Mouse (Mus musculus) G1E-ER4 (cell line): ENCODE data around the gene Tmem156. TPM values are rescaled to one million over a fixed set of nuclear protein-coding genes. Genes with fewer than 3 reads are reported as not detected.

Source experiments
- GATA1 ChIP-seq: IDR thresholded peaks from one replicate; pipeline ENCODE4 v1.8.0; 2012; ENCODE audit warnings: low read length, inconsistent platforms
- polyA plus RNA-seq: library from polyadenylated mRNA; stranded (reverse); fragments of >175 nt; gene quantifications from 2 replicates; pipeline ENCODE4 v1.2.3, GENCODE M21; 2012

Tmem156 gene
- polyA plus RNA-seq, 1 experiment = not detected

DNA sequence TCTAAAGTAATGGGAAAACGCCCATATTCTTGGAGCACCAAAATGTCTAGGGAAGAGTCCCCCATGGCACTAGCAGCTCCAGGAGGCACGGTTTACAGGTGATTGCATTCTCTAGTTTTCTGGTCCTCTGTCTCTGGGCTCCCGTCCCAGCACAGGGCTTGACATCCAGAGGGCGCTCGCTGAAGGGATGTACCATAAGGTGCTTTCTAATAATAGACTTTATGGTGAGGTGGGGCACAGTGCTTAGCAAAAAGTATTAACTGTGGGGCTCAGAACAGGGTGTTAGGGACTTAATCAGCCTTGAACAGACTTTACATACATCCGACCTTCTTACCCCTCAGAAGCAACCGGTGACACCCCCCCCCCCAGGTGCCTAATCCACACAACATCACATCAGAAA, 17.2 kb downstream of the Tmem156 start:
- TF ChIP-seq GATA1 = no peak

DNA sequence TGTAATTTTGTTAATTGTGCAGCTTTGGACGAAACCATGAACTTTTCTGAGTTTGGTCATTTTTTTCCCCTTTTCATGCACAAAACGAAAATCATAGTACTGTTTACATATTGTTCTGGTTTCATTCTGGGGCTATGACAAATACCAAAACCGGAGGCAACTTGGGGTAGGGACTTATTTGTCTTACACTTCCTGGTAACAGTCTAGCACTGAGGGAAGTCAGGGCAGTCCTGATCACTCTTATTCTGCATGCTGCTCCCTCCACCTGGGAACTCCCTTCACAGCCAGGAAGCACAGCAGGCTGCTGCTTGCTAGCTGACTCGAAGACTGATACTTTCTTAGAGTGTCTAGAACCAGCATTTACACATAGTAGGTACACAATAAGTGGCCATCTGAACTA, 18.7 kb downstream of the Tmem156 start:
- no peak for TF ChIP-seq GATA1

GRCm38 (mm10) chr5:65071689-65072118, 20.2 kb downstream of the Tmem156 start:
- TF ChIP-seq GATA1 = no peak

DNA sequence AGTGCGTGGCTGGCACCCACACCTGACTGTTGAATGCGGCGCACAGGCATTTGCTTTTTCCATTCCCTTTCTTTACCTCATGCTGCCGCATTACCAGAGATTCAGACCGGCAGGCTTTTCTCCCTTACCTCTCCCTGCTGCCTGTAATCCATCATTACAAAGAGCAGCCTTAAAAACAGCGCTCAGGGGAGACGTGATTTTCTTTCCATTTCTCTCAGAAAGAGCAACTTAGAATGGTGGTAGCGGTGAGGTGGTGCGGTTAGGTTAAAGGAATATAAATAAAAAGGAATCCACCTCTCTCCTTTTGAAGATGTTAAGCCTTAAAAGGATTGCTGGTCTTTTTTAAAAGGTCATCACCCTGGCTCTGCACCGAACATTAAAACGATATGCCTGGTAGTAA, 22.1 kb downstream of the Tmem156 start:
- no peak for TF ChIP-seq GATA1

GRCm38 (mm10) chr5:65068166-65068565, 23.8 kb downstream of the Tmem156 start:
- no peak for TF ChIP-seq GATA1

- TF ChIP-seq GATA1 = no peak
Observed at GRCm38 (mm10) chr5:65063266-65063665, 28.7 kb downstream of the Tmem156 start.

DNA sequence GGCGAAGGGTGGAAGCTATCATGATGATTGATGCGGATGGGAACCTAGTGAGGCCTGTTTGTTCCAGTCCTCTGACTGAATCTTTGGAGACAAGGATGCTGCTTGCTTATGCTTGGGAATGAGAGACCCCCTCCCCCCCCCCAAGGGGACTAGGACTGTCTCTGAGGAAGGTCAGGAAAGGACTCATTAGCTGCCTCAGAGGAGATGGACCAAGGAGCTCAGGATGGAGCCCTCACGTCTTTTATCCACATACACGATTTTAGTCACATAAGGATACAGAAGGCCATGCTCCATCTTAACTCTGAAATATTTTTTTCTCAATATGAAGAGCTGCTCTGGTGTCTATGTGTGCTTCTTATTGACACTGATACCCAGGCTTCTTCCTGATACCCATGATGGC, 29.7 kb downstream of the Tmem156 start:
- no peak for TF ChIP-seq GATA1

DNA sequence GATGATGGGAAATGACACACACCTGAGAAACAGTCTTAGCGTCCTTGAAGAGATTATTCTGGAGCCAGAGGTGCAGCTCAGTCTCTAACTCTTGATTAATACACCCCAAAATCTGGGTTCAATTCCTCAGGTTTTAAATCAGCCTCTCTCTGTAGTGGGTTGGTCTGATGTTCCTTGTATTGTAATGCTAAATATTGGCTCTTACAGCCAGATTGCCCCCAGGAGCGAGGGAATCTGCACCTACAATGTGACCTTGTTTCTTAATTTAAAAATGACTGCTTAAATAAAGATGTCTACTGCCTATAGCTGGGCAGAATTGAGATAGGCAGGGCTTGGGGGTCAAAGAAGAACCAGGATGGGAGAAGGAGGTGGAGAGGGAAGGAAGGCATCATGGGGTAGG, 32.1 kb downstream of the Tmem156 start:
- TF ChIP-seq GATA1 = no peak

DNA sequence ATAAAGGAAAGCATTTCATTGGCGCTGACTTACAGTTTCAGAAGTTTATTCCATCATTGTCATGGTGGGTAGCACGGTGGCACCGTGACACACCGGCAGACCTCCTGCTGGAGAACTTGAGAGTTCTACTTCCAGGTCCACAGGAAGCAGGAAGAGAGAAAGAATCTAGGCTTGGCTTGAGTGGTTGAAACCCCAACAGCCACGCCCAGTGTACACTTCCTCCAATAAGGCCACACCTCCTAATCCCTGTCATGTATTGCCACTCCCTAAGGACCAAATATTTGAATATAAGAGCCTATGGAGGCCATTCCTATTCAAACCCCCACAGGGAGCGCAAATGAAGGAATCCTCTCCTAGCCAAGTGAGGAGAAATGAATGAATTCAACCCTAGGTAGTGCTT, 34.3 kb downstream of the Tmem156 start:
- TF ChIP-seq GATA1 = no peak

GRCm38 (mm10) chr5:65051513-65051912, 40.4 kb downstream of the Tmem156 start:
- no peak for TF ChIP-seq GATA1

DNA sequence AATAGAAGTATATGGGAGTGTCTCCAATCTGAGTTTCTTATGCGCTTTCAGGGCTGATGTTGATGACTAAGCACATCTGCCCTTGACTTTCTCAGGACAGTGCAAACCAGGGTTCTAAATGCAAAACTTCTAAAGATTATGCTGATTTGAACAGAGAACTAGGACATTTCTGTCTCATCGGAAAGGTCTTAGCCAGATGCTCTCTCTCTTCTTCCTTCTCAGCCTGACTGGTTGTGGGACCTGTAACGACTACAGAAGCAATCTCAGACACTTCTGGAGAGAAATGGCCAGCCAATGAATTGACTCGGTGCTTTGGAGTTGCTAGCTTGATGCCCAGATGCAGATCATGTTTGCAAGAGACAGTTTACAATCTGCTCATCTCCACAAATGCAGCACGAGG, 42.1 kb downstream of the Tmem156 start:
- no peak for TF ChIP-seq GATA1

DNA sequence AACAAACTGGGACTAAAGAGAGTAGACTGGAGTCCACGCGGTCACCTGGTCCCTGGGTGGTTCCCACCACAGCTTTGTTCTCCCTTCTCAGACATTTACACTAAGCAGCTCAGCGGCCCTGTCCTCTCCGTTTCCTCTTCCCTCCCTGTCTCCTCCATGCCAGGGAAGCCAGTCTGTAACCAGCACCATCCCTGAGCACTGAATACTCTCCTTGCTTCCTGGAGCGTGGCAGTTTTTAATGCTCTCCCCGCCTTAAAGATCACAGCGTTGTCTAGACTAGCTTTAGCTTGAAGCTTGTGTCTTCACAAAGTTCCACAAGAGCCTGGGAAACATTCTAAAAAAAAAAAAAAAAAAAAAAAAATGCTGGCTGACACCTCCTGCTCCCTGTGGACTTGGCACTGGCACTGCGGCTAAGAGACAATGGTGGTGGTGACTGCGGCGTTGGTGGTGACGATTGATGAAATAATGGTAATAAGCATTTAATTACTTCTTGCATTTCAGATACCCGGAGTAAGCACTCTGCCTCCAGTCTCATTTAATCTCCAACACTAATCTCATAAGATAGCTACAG, 44.6 kb downstream of the Tmem156 start:
- no peak for TF ChIP-seq GATA1

- no peak for TF ChIP-seq GATA1
Observed at GRCm38 (mm10) chr5:65046442-65047284, 45.3 kb downstream of the Tmem156 start.

GRCm38 (mm10) chr5:65045642-65046370, 46.1 kb downstream of the Tmem156 start:
- TF ChIP-seq GATA1 = no peak

DNA sequence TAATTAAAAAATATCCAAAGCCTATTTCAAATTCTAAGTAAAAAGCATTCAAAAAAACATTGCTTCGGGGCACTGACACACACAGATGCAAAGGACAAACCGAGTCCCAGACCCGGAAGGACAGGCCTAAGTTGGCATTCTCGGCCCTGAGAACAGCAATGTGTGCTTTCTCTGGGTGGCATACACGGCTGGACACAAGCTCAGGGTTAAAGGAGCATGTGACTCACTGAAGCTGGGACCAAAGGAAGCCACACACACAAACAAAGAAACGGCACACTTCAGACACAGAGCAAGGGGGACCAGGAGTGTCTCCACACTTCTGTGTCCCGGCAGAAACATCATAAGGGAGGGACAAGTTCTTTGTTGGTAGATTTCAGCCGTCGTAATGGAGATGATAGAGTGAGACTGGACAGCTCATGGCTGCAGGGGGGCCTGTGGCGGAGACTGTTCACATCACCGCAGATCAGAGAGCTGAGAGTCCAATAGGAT, 48.5 kb downstream of the Tmem156 start:
- no peak for TF ChIP-seq GATA1

DNA sequence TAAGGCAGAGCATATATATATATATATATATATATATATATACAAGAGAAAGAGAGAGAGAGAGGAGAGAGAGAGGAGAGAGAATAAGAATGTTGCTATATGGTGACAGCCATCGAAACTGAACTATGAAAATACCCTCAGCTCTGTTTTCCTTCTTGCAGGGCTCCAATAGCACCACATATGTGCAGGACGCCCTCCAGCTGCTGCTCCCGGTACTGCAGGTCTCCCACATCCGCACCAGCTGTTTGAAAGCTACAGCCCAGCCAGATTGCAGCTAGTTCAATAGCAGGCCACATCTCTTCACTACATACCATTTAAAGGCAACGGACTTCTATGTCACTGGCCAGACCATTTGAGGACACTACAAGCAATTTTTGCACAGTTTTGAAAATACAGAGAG, 51.5 kb downstream of the Tmem156 start:
- TF ChIP-seq GATA1 = no peak
